Mouse (Mus musculus): Measurements from ENCODE around the gene Fam216a. TPM values are rescaled to one million over a fixed set of nuclear protein-coding genes. Genes with fewer than 3 reads are reported as not detected.
A peak's percentile ranks its signal among the peaks of the same experiment; 100 is the strongest.

Gene Fam216a
- polyA plus RNA-seq, 1 experiment, result 57.2 TPM

DNA sequence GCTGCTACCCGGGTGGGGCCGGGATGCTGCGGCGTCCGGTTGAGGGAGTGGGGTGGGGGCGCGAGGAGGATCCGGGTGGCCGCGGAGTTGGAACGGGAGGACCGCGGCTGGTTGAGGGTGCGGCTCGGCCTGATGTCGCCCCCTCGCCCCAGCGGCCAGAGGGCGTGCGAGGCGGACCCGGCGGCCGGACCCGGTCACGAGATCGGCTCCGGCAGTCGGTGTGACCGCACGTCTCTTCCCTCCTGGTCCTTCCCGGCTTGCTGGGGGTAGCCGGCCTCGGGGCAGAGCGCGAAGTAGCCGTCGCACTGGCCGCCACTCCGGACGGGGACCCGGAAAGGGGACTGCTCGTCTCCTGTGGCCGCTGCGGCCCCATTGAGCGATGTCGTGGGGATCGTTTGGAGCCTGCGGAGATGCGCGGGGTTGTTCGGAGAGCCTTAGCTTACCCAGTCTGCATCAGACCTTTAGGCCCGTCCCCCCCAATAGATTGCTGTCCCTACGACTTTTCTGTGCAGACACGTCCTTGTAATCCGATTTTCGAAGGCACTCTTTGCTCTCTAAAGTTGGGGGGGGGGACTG is 17.6 kb downstream of the Fam216a start:
- Histone ChIP-seq H3K4me1 (ENCODE audit: control insufficient read depth, insufficient read depth, low read length) (no peaks in the 10 kb centered on the region), H3K27ac (ENCODE audit: insufficient read depth, low read length) (peak overlapping the region; percentile 33), H3K4me3 (ENCODE audit: insufficient read depth, low read length) (peak overlapping the region; percentile 99)
- TF ChIP-seq POLR2A (IDR thresholded peaks at IDR 0.05; ENCODE audit: low read depth, low read length) (no peak), CTCF (IDR thresholded peaks at IDR 0.05; ENCODE audit: borderline replicate concordance, insufficient read depth, low read length) (no peak)

DNA sequence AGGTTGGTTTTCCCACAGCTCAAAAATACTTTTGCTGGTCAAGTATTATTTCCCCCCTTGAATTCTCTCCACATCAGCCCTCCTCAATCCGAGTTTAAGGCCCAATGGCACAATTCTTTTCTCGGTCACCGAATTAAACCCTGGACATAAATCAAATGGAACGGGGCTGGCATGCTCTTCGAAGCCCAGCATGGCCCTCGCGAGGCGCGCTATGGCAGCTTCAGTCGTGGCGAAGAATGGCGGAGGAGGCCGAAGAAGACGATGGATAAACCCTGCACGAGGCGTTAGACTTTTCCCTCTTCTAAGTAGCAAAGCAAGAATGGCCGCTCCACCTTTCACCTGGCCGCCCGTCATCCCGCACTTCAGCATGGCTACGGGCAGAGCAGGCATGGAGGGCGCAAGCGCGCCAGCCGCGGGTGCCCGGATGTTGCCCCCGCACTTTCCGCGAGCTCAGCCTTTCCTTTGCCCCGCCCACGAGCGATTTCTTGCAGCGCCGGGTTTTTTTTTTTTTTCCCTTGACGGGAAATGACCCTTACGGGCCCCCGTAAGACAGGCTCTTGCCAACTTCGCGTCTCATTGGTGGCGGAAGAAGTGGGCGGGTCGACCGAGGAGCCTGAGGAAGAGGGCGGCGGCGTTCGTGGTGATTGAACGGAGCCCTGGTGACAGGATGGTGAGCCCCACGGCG is 18.2 kb downstream of the Fam216a start, which contains the start of the genes Rad9b and Vps29:
Rad9b (minus strand) TSS at position 427 of the 685 bp plus-strand sequence.
Vps29 (plus strand) TSS at position 563 of the 685 bp plus-strand sequence.
- H3K27ac ChIP-seq (ENCODE audit: insufficient read depth, low read length), result peak within 1 kb of the TSS; percentile 33
- peak within 1 kb of the TSS; percentile 99 for H3K4me3 ChIP-seq (ENCODE audit: insufficient read depth, low read length)
- no peaks in the 10 kb centered on the region for H3K4me1 ChIP-seq (ENCODE audit: control insufficient read depth, insufficient read depth, low read length)
- TF ChIP-seq POLR2A (IDR thresholded peaks at IDR 0.05; ENCODE audit: low read depth, low read length) (peak; percentile 85), CTCF (IDR thresholded peaks at IDR 0.05; ENCODE audit: borderline replicate concordance, insufficient read depth, low read length) (no peak)

- no peak for TF ChIP-seq POLR2A (IDR thresholded peaks at IDR 0.05; ENCODE audit: low read depth, low read length)
- TF ChIP-seq CTCF (IDR thresholded peaks at IDR 0.05; ENCODE audit: borderline replicate concordance, insufficient read depth, low read length), result no peak
- Histone ChIP-seq H3K4me1 (ENCODE audit: control insufficient read depth, insufficient read depth, low read length) (no peaks in the 10 kb centered on the region), H3K4me3 (ENCODE audit: insufficient read depth, low read length) (no peak overlapping the region), H3K27ac (ENCODE audit: insufficient read depth, low read length) (no peak overlapping the region)
Observed at GRCm38 (mm10) chr5:122345777-122346176, 26.4 kb downstream of the Fam216a start.

- Histone ChIP-seq H3K4me3 (ENCODE audit: insufficient read depth, low read length) (no peak overlapping the region), H3K4me1 (ENCODE audit: control insufficient read depth, insufficient read depth, low read length) (no peaks in the 10 kb centered on the region), H3K27ac (ENCODE audit: insufficient read depth, low read length) (no peak overlapping the region)
- no peak for TF ChIP-seq POLR2A (IDR thresholded peaks at IDR 0.05; ENCODE audit: low read depth, low read length)
- peak; percentile 87; the same call in 1 of the 2 replicates for TF ChIP-seq CTCF (IDR thresholded peaks at IDR 0.05; ENCODE audit: borderline replicate concordance, insufficient read depth, low read length)
Observed at GRCm38 (mm10) chr5:122344260-122344659, 27.9 kb downstream of the Fam216a start.

GRCm38 (mm10) chr5:122343768-122344167 is 28.4 kb downstream of the Fam216a start:
- Histone ChIP-seq H3K4me3 (ENCODE audit: insufficient read depth, low read length) (no peak overlapping the region), H3K4me1 (ENCODE audit: control insufficient read depth, insufficient read depth, low read length) (no peaks in the 10 kb centered on the region), H3K27ac (ENCODE audit: insufficient read depth, low read length) (no peak overlapping the region)
- TF ChIP-seq CTCF (IDR thresholded peaks at IDR 0.05; ENCODE audit: borderline replicate concordance, insufficient read depth, low read length) (no peak), POLR2A (IDR thresholded peaks at IDR 0.05; ENCODE audit: low read depth, low read length) (no peak)

DNA sequence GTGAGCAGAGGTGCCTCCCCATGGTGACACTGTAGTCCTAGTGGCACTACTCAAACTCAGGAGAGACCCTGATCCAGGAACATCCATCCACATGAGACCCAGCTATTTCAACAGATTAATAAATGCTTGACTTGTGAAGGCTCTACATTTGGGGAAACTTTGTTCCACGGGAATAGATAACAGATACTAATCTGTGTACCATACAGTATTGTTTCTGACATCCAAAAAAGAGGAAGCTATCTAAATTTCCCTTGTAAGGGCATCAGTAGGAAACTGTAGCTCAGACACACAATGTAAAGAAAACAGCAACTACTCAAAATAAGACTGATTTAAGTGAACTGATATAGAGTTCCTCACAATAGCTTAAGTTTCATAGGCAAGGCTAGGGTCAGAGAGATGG is 29.3 kb downstream of the Fam216a start:
- no peaks in the 10 kb centered on the region for H3K4me1 ChIP-seq (ENCODE audit: control insufficient read depth, insufficient read depth, low read length)
- H3K27ac ChIP-seq (ENCODE audit: insufficient read depth, low read length), result no peak overlapping the region
- TF ChIP-seq CTCF (IDR thresholded peaks at IDR 0.05; ENCODE audit: borderline replicate concordance, insufficient read depth, low read length) (no peak), POLR2A (IDR thresholded peaks at IDR 0.05; ENCODE audit: low read depth, low read length) (no peak)
- no peak overlapping the region for H3K4me3 ChIP-seq (ENCODE audit: insufficient read depth, low read length)

GRCm38 (mm10) chr5:122336554-122337294 is 35.4 kb downstream of the Fam216a start:
- H3K4me1 ChIP-seq (ENCODE audit: control insufficient read depth, insufficient read depth, low read length), result no peaks in the 10 kb centered on the region

DNA sequence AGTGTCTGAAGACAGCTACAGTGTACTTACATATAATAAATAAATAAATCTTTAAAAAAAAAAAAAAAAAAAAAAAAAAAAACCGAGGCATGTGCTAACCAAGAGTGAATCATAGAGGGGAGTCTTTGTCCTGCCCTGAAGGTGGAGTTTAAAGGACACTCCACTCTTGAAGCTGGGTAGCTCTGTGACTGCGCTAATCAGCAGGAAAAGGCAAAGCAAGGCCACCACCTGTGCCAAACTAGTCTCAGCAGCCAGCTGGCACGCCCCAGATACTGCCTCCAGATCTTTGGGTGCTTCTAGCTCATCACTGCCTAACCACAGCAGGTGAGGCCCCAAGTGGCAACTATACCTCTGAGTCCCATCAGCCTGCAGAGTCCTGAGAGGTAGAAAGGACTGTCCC is 37.5 kb downstream of the Fam216a start:
- no peaks in the 10 kb centered on the region for H3K4me1 ChIP-seq (ENCODE audit: control insufficient read depth, insufficient read depth, low read length)
- TF ChIP-seq POLR2A (IDR thresholded peaks at IDR 0.05; ENCODE audit: low read depth, low read length) (no peak), CTCF (IDR thresholded peaks at IDR 0.05; ENCODE audit: borderline replicate concordance, insufficient read depth, low read length) (no peak)
- no peak overlapping the region for H3K27ac ChIP-seq (ENCODE audit: insufficient read depth, low read length)
- no peak overlapping the region for H3K4me3 ChIP-seq (ENCODE audit: insufficient read depth, low read length)

More at GRCm38 (mm10) chr5:122336554-122337294, 35.4 kb downstream of the Fam216a start:
- no peak overlapping the region for H3K4me3 ChIP-seq (ENCODE audit: insufficient read depth, low read length)
- no peak overlapping the region for H3K27ac ChIP-seq (ENCODE audit: insufficient read depth, low read length)
- TF ChIP-seq POLR2A (IDR thresholded peaks at IDR 0.05; ENCODE audit: low read depth, low read length) (no peak), CTCF (IDR thresholded peaks at IDR 0.05; ENCODE audit: borderline replicate concordance, insufficient read depth, low read length) (no peak)

GRCm38 (mm10) chr5:122330269-122330668 is 41.9 kb downstream of the Fam216a start:
- Histone ChIP-seq H3K27ac (ENCODE audit: insufficient read depth, low read length) (no peak overlapping the region), H3K4me1 (ENCODE audit: control insufficient read depth, insufficient read depth, low read length) (peaks cover 6% of the 10 kb centered on the region; the same call in 1 of the 2 replicates), H3K4me3 (ENCODE audit: insufficient read depth, low read length) (no peak overlapping the region)
- no peak for TF ChIP-seq CTCF (IDR thresholded peaks at IDR 0.05; ENCODE audit: borderline replicate concordance, insufficient read depth, low read length)
- no peak for TF ChIP-seq POLR2A (IDR thresholded peaks at IDR 0.05; ENCODE audit: low read depth, low read length)
